ENCODE assay signal across 8 mouse cellular contexts in the genomic region with DNA sequence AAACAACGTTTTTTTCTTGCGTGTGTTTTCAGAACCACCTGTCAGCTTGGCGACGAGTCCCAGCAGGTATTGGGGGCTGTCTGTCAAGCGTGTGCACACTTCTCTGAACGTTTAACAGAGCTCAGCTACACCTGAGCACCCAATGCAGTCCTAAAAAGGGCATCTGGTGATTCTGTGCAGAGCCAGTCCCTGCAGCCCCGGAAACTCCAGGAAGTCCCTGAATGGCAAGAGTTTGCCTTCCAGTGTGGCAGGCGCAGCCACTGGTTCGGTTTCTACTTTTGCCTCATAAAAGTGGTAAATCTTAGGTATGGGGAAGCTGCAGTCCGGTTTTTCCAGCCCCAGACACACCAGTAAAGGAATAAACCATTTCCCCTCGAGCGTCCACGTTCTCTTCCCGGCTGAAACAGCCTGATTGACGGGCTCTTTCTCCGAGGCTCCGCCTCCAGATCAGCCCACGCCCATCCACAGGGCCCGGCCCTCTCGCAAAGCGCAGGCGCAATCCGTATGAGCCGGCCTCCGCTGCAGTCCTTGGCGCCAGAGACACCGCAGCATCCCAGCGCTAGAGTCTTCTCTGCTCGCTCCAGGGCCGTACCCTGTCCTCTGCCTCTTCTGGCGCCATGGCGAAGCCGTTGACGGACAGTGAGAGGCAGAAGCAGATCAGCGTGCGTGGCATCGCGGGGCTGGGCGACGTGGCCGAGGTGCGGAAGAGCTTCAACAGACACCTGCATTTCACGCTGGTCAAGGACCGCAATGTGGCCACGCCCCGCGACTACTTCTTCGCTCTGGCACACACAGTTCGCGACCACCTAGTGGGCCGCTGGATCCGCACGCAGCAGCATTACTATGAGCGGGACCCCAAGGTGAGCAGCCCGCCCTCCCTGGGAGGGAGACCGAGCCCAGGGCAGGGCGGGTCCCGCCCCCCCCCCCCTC. TPM values are rescaled to one million over a fixed set of nuclear protein-coding genes. Genes with fewer than 3 reads are reported as not detected.
DNase-seq lines count a peak whose midpoint lies in the region; ATAC-seq lines count a peak whose summit lies in the region.

A gene (plus strand): TSS at position 485 of the 930 bp plus-strand sequence.

- H3K36me3 ChIP-seq in hindbrain, embryonic 13.5 days, result no peaks in the 10 kb centered on the region; the same call in 1 of the 2 replicates

- no peaks in the 10 kb centered on the region for H3K9me3 ChIP-seq in hindbrain, embryonic 13.5 days

- H3K4me3 ChIP-seq in hindbrain, embryonic 13.5 days, result peak within 1 kb of the TSS; percentile 81

- 2% methylated on average over 57 of the region's 58 CpGs for WGBS in hindbrain, embryonic 13.5 days

- peak within 1 kb of the TSS; percentile 87 for H3K4me2 ChIP-seq in hindbrain, embryonic 13.5 days

- H3K27ac ChIP-seq in hindbrain, embryonic 13.5 days, result peak within 1 kb of the TSS; percentile 78

- DNase-seq in R1 (ENCODE audit: low read depth, low spot score), result peak; percentile 90
- DNase-seq in cerebellum, postnatal 14 days, result peak; percentile 87 to 88
- DNase-seq in frontal cortex, postnatal 14 days (ENCODE audit: low spot score in 2 of 2), result peak; percentile 61 to 78
- peak; percentile 73 to 74 for DNase-seq in layer of hippocampus, postnatal 25 days (ENCODE audit: extremely low spot score in 1 of 2, low spot score in 1 of 2)
- DNase-seq in lung, postnatal 36 days, result peak; percentile 87
- DNase-seq in right cerebral cortex, adult 18-20 months, result peak; percentile 91
- peak; percentile 54 for DNase-seq in urinary bladder, postnatal 10 days (ENCODE audit: low spot score)

- H3K9ac ChIP-seq in hindbrain, embryonic 13.5 days, result peak within 1 kb of the TSS; percentile 87

- peak; percentile 97 for ATAC-seq in hindbrain, embryonic 13.5 days (ENCODE audit: low FRiP score)

- peaks cover 7% of the 10 kb centered on the region; the same call in 1 of the 2 replicates for H3K27me3 ChIP-seq in hindbrain, embryonic 13.5 days

- H3K4me1 ChIP-seq in hindbrain, embryonic 13.5 days (replicated peaks), result peaks cover 30% of the 10 kb centered on the region

RNA-seq across cellular contexts. Expression of the gene that starts here (rescaled TPM):
- 89.3 and 94.9 TPM in 2 replicates for polyA plus RNA-seq in hindbrain, embryonic 13.5 days (2015; fragmentation: Nextera tagmentation; extraction: Ambion mirVana)
- 100 to 1,000 TPM; 172 to 203 TPM for total RNA-seq in layer of hippocampus, postnatal 25 days (2021)

Comparison
In these comparisons a context has a peak if more than half of its experiments do, and no peak if none do; other contexts are left out.
1. Peak in every context shown above with its lines: DNase-seq, ATAC-seq, H3K4me3 ChIP-seq and H3K27ac ChIP-seq.